Mouse (Mus musculus) telencephalon, adult 2 months (tissue): ENCODE results near the gene Crtac1.

Experiments
- DNase-seq: peaks from one replicate; pipeline ENCODE4 v3.0.0-alpha.2; 2011; ENCODE audit warnings: low read depth, low spot score

Gene Crtac1

GRCm38 (mm10) chr19:42328160-42328559 lies 103.4 kb downstream of the Crtac1 start:
- DNase-seq = no peak

GRCm38 (mm10) chr19:42325894-42326293 lies 105.7 kb downstream of the Crtac1 start:
- DNase-seq = no peak

- DNase-seq = no peak
Observed at GRCm38 (mm10) chr19:42322357-42323090, 109.1 kb downstream of the Crtac1 start.

GRCm38 (mm10) chr19:42321936-42322335 lies 109.6 kb downstream of the Crtac1 start:
- DNase-seq = no peak

GRCm38 (mm10) chr19:42317648-42318425 lies 113.7 kb downstream of the Crtac1 start:
- DNase-seq = peak; percentile 75

GRCm38 (mm10) chr19:42316998-42317397 lies 114.6 kb downstream of the Crtac1 start:
- DNase-seq = peak; percentile 67

- DNase-seq = no peak
Observed at GRCm38 (mm10) chr19:42316525-42316924, 115.1 kb downstream of the Crtac1 start.

GRCm38 (mm10) chr19:42315914-42316313 lies 115.7 kb downstream of the Crtac1 start:
- DNase-seq = peak; percentile 64

GRCm38 (mm10) chr19:42315070-42315679 lies 116.4 kb downstream of the Crtac1 start:
- no peak for DNase-seq

- no peak for DNase-seq
Observed at GRCm38 (mm10) chr19:42312191-42312590, 119.4 kb downstream of the Crtac1 start.

GRCm38 (mm10) chr19:42311332-42311731 lies 120.3 kb downstream of the Crtac1 start:
- DNase-seq = no peak

GRCm38 (mm10) chr19:42308931-42309330 lies 122.7 kb downstream of the Crtac1 start:
- DNase-seq = no peak

- DNase-seq = no peak
Observed at GRCm38 (mm10) chr19:42307019-42307418, 124.6 kb downstream of the Crtac1 start.

- no peak for DNase-seq
Observed at GRCm38 (mm10) chr19:42306202-42306601, 125.4 kb downstream of the Crtac1 start.

- DNase-seq = no peak
Observed at GRCm38 (mm10) chr19:42305746-42306145, 125.8 kb downstream of the Crtac1 start.

GRCm38 (mm10) chr19:42304506-42304905 lies 127.1 kb downstream of the Crtac1 start:
- DNase-seq = no peak

GRCm38 (mm10) chr19:42303210-42303813 lies 128.3 kb downstream of the Crtac1 start:
- no peak for DNase-seq

- DNase-seq = peak; percentile 32
Observed at GRCm38 (mm10) chr19:42293216-42293615, 138.4 kb downstream of the Crtac1 start.

- DNase-seq = no peak
Observed at GRCm38 (mm10) chr19:42292106-42292505, 139.5 kb downstream of the Crtac1 start.

GRCm38 (mm10) chr19:42290954-42291661 lies 140.5 kb downstream of the Crtac1 start:
- DNase-seq = peak; percentile 60

- DNase-seq = no peak
Observed at GRCm38 (mm10) chr19:42288361-42288760, 143.2 kb downstream of the Crtac1 start.
